Mouse (Mus musculus): ENCODE measurements around the gene 9430007A20Rik.
"Not testable (repeated sequence)": the region's sequence is repeated elsewhere in the genome, so short reads cannot be mapped to it uniquely, and the experiment has no call there.

Gene 9430007A20Rik

GRCm38 (mm10) chr4:144519522-144519921 lies at the start of gene 9430007A20Rik:
Gene 9430007A20Rik (plus strand): TSS chr4:144519822.
- DNase-seq (ENCODE audit: low spot score) = no peak

- DNase-seq (ENCODE audit: low spot score) = no peak
Measured at GRCm38 (mm10) chr4:144493331-144493730, 26.3 kb upstream of the 9430007A20Rik start.

GRCm38 (mm10) chr4:144506518-144506917 lies 13.1 kb upstream of the 9430007A20Rik start:
- DNase-seq (ENCODE audit: low spot score) = no peak

- no peak for DNase-seq (ENCODE audit: low spot score)
Measured at GRCm38 (mm10) chr4:144544689-144545088, 25.1 kb downstream of the 9430007A20Rik start.

GRCm38 (mm10) chr4:144545339-144545738 lies 25.7 kb downstream of the 9430007A20Rik start:
- DNase-seq (ENCODE audit: low spot score) = not testable (repeated sequence)

- no peak for DNase-seq (ENCODE audit: low spot score)
Measured at GRCm38 (mm10) chr4:144551156-144551555, 31.5 kb downstream of the 9430007A20Rik start.

- no peak for DNase-seq (ENCODE audit: low spot score)
Measured at GRCm38 (mm10) chr4:144559792-144560191, 40.2 kb downstream of the 9430007A20Rik start.

- DNase-seq (ENCODE audit: low spot score) = no peak
Measured at GRCm38 (mm10) chr4:144561205-144561604, 41.6 kb downstream of the 9430007A20Rik start.

- DNase-seq (ENCODE audit: low spot score) = no peak
Measured at GRCm38 (mm10) chr4:144565034-144565433, 45.4 kb downstream of the 9430007A20Rik start, which contains the start of gene Gm13124. Gene Gm13124 (minus strand): TSS chr4:144565134.

- no peak for DNase-seq (ENCODE audit: low spot score)
Measured at GRCm38 (mm10) chr4:144567752-144568151, 48.1 kb downstream of the 9430007A20Rik start.
